Mouse (Mus musculus): Measurements from ENCODE around the gene Srsf7. TPM values are rescaled to one million over a fixed set of nuclear protein-coding genes. Genes with fewer than 3 reads are reported as not detected.

Gene Srsf7
- total RNA-seq (2023) = 393 TPM

GRCm38 (mm10) chr17:80206671-80207581 lies at the start of gene Srsf7, which contains the start of gene Ttc39d:
Srsf7 (minus strand) TSS chr17:80207307.
Ttc39d (plus strand) TSS chr17:80207460.

GRCm38 (mm10) chr17:80224326-80225116 lies 17.4 kb upstream of the Srsf7 start, which contains the start of gene Gemin6:
Gemin6 (plus strand) TSS chr17:80224441.

Other genes starting within 250 kb of the Srsf7 start
- 17.4 TPM for gene Hnrnpll, start 145.0 kb downstream of the Srsf7 start, total RNA-seq (2023)
- 4.8 TPM for gene Galm, start 79.8 kb downstream of the Srsf7 start, total RNA-seq (2023)
- not detected for gene Ttc39d, start 153 bp upstream of the Srsf7 start, total RNA-seq (2023)
- gene Gemin6, start 17.1 kb upstream of the Srsf7 start, total RNA-seq (2023) = 4.2 TPM
- gene Morn2, start 82.9 kb upstream of the Srsf7 start, total RNA-seq (2023) = not detected
- gene Dhx57, start 83.2 kb upstream of the Srsf7 start, total RNA-seq (2023) = 30.2 TPM
- 2.9 TPM for gene Arhgef33, start 100.1 kb upstream of the Srsf7 start, total RNA-seq (2023)
- not detected for gene Gm10190, start 166.2 kb upstream of the Srsf7 start, total RNA-seq (2023)